Mouse (Mus musculus) forebrain, embryonic 11.5 days (tissue): ENCODE measurements around the gene Edn2. TPM values are rescaled to one million over a fixed set of nuclear protein-coding genes. Genes with fewer than 3 reads are reported as not detected.

Experiments used
- ATAC-seq: fragments of 200-750 bp; cut with Nextera tagmentation; replicated peaks from 2 replicates; pipeline ENCODE4 v1.8.0; 2017; ENCODE audit warnings: moderate TSS enrichment; ENCODE audit not compliant: low FRiP score
- DNase-seq: peaks from one replicate; pipeline ENCODE4 v3.0.0-alpha.2; 2017; ENCODE audit warnings: low spot score
- H3K27ac ChIP-seq: fragments of 300-500 bp; sonication (generic); 2 replicates; pipeline ENCODE4 v1.5.1; 2014; ENCODE audit warnings: low read depth, low read length
- H3K27me3 ChIP-seq: fragments of 300-500 bp; sonication (generic); 2 replicates; pipeline ENCODE4 v1.6.1; 2014; ENCODE audit warnings: mild to moderate bottlenecking, low read length, mixed read lengths; ENCODE audit not compliant: control insufficient read depth, insufficient read depth
- H3K36me3 ChIP-seq: fragments of 300-500 bp; sonication (generic); 2 replicates; pipeline ENCODE4 v1.6.1; 2014; ENCODE audit warnings: mild to moderate bottlenecking, low read length, moderate library complexity, mixed read lengths; ENCODE audit not compliant: control insufficient read depth, insufficient read depth
- H3K4me1 ChIP-seq: fragments of 300-500 bp; sonication (generic); replicated peaks from 2 replicates; pipeline ENCODE4 v1.6.1; 2014; ENCODE audit warnings: low read length, mixed read lengths; ENCODE audit not compliant: control insufficient read depth, insufficient read depth
- H3K4me2 ChIP-seq: fragments of 300-500 bp; sonication (generic); 2 replicates; pipeline ENCODE4 v1.6.1; 2014; ENCODE audit warnings: low read depth, mild to moderate bottlenecking, low read length, moderate library complexity, mixed read lengths; ENCODE audit not compliant: severe bottlenecking
- H3K4me3 ChIP-seq: fragments of 300-500 bp; sonication (generic); 2 replicates; pipeline ENCODE4 v1.5.1; 2014; ENCODE audit warnings: low read depth, low read length
- H3K9ac ChIP-seq: fragments of 300-500 bp; sonication (generic); 2 replicates; pipeline ENCODE4 v1.6.1; 2014; ENCODE audit warnings: low read length
- H3K9me3 ChIP-seq: fragments of 300-500 bp; sonication (generic); 2 replicates; pipeline ENCODE4 v1.6.1; 2016; ENCODE audit warnings: low read length, mixed read lengths; ENCODE audit not compliant: control insufficient read depth
- WGBS: fragments of 180-500 bp; shearing (Covaris S2); extraction: QIAGEN DNeasy Blood & Tissue Kit; methylation state at CpG from one replicate; pipeline ENCODE4 v1.1.7; 2014; 5-methylcytosine and 5-hydroxymethylcytosine counted together
- polyA plus RNA-seq: library from polyadenylated mRNA; unstranded; fragments of >200 nt; fragmentation: Nextera tagmentation; extraction: Ambion mirVana; gene quantifications from 2 replicates; pipeline ENCODE4 v1.2.1, GENCODE M21; 2014

Gene Edn2
- polyA plus RNA-seq, 1 experiment from 2014 or later, result not detected

DNA sequence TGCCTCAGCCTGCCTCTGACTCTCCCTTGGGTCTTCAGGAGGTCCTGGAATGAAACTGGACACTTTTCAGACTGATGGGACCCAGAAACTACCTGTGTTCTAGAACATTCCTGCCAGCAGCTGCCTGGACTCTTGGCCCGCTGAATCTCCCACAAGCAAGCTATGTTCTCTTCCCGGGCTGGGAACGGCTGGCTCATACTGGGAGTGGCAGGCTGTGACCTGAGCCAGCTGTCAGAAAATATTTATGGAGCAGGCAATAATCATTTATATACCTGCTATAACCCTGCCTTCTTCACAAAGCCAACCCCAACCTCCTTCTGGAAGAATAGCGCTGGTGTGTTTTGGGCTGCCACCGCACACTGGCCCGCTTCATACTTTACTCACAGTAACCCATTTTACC lies 6.8 kb downstream of the Edn2 start:
- no peak overlapping the region for H3K4me2 ChIP-seq
- H3K4me3 ChIP-seq, result no peak overlapping the region
- H3K9me3 ChIP-seq, result no peaks in the 10 kb centered on the region
- H3K9ac ChIP-seq, result no peak overlapping the region
- no peaks in the 10 kb centered on the region for H3K27me3 ChIP-seq
- peaks cover 5% of the 10 kb centered on the region for H3K4me1 ChIP-seq
- no peak for DNase-seq
- ATAC-seq, result no peak
- no peaks in the 10 kb centered on the region for H3K36me3 ChIP-seq
- no peak overlapping the region for H3K27ac ChIP-seq
- 97% methylated on average over 6 of the region's 6 CpGs for WGBS

DNA sequence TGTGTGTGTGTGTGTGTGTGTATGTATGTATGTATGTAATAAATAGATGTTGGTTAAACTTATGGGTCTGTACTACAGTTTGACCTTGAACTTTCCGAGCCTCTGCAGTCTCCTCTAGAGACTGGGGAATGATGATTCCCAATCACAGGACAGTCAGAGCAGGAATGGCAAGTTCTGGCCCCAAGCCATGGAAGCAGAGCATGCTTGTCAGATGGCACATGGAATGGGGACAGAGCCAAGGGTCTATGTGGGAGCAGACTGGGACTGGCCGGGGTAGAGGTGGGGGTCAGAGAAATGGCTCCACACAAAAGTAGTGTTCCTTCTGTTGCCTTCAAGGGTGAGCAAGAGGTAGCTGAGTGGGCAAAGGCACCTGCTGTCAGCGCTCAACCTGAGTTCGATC lies 7.3 kb downstream of the Edn2 start:
- no peak for DNase-seq
- H3K4me2 ChIP-seq, result no peak overlapping the region
- peaks cover 5% of the 10 kb centered on the region for H3K4me1 ChIP-seq
- no peak for ATAC-seq
- no peak overlapping the region for H3K9ac ChIP-seq
- H3K36me3 ChIP-seq, result no peaks in the 10 kb centered on the region
- H3K27me3 ChIP-seq, result no peaks in the 10 kb centered on the region
- no peak overlapping the region for H3K4me3 ChIP-seq
- no peak overlapping the region for H3K27ac ChIP-seq
- WGBS, result 94% methylated on average over 4 of the region's 4 CpGs
- no peaks in the 10 kb centered on the region for H3K9me3 ChIP-seq

DNA sequence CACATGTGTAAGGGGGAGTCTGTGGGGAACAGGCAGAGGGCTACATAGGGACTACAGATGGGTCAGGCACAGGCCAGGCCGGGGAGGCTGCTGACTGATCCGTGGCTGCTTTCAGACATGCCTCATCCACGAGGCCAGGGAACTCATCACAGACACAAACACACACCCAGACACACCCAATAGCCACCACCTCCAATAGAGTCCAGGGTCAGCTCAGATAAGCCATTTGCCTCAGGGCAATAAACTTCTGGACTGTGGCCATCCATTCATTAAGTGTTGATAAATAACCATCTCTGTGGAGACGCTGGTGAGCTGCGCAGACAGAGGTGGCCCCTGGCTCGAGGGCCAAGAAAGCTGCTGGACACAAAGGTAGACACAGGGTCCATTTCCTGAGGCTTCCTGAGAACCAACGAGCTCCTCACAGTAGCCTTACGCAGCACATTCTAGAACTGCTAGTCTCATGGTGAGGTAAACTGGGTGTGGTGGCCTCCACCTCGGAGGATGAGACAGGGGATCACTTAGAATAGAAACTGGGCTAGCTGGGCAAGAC lies 9.5 kb downstream of the Edn2 start:
- H3K27ac ChIP-seq, result no peak overlapping the region

DNA sequence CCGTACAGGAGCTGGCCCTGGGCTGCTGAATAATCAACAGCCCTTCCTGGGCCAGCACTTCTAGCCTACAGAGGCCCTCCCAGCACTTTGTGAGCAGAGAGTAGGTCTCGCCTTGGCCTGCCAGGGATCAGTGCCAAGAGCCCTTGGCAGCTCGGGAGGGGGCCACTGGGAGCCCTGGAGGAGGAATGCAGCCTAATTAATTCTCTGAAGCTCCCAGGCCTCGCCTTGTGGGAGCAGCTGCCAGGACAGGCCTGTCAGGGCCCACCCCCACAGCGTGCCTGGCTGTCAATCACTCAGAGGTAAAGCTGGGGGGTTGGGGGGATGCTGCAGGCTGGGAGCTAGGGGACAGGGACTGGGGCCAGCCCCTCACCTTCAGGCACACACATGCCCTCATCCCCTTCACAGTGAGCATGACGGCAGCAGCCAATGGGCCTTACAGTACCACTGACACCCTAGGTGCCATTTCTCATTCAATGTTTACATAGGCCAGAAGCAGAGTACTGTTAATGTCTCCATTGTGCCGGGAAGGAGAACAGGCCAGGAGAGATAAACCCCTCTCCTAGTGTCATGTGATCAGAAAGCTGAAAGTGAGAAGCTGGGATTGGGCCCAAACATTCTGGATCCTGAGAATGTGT lies 11.2 kb downstream of the Edn2 start:
- Histone ChIP-seq H3K9me3 (no peaks in the 10 kb centered on the region), H3K4me3 (no peak overlapping the region), H3K4me1 (peaks cover 5% of the 10 kb centered on the region), H3K27me3 (no peaks in the 10 kb centered on the region), H3K4me2 (no peak overlapping the region), H3K36me3 (no peaks in the 10 kb centered on the region), H3K27ac (no peak overlapping the region; the same call in 1 of the 2 replicates), H3K9ac (no peak overlapping the region)
- WGBS, result 23% methylated on average over 7 of the region's 7 CpGs
- peak; percentile 71 for ATAC-seq
- DNase-seq, result no peak

More for the DNA sequence above, 9.5 kb downstream of the Edn2 start:
- no peak for DNase-seq
- H3K4me3 ChIP-seq, result no peak overlapping the region
- H3K27me3 ChIP-seq, result no peaks in the 10 kb centered on the region
- no peak overlapping the region for H3K4me2 ChIP-seq
- H3K9ac ChIP-seq, result no peak overlapping the region
- H3K9me3 ChIP-seq, result no peaks in the 10 kb centered on the region
- H3K4me1 ChIP-seq, result peaks cover 5% of the 10 kb centered on the region
- 67% methylated on average over 9 of the region's 9 CpGs for WGBS
- H3K36me3 ChIP-seq, result no peaks in the 10 kb centered on the region
- ATAC-seq, result no peak

DNA sequence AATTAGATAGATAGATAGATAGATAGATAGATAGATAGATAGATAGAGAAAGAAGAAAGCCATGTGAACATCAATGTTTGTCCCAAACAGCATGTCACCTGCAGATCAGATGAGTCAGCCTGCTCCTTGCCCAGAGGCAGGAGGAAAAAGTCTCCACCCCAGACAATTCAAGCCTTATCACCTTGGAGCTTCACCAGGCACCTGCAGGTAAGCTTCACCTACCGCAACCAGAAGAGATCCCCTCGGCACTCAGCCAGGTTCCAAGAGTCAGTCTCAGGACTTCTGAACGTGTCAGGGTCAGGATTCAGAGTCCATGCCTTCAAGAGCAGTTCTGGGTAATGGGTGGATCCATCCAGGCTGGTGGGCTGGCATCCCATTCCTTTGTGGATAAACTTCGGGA lies 18.1 kb downstream of the Edn2 start:
- no peaks in the 10 kb centered on the region for H3K4me1 ChIP-seq
- no peak overlapping the region for H3K4me3 ChIP-seq
- WGBS, result 73% methylated on average over 4 of the region's 4 CpGs
- H3K9me3 ChIP-seq, result no peaks in the 10 kb centered on the region
- DNase-seq (no peak), ATAC-seq (no peak)
- H3K36me3 ChIP-seq, result no peaks in the 10 kb centered on the region
- no peak overlapping the region for H3K27ac ChIP-seq
- H3K27me3 ChIP-seq, result no peaks in the 10 kb centered on the region
- H3K4me2 ChIP-seq, result no peak overlapping the region
- H3K9ac ChIP-seq, result no peak overlapping the region

DNA sequence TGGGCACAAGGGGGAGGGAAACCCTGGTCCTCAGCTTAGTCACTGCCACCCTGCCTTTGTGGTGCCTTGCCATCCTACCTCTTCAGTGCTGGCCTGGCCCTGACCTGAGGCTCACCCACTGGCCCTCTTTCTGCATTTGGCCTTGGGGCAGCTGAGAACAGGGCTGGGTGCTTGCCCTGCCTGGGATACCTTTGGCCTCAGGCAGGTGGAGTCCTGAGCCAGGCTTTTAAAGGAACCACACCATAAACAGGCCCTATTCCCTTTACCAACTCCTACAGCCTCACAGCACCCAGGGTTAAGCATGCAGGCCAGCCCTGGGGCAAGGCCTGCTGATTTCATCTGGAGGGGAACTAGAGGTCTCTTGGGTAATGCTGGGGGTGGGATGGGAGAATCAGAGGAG lies 19.5 kb downstream of the Edn2 start:
- H3K9ac ChIP-seq, result no peak overlapping the region
- no peaks in the 10 kb centered on the region for H3K27me3 ChIP-seq
- H3K36me3 ChIP-seq, result no peaks in the 10 kb centered on the region
- DNase-seq (no peak), ATAC-seq (no peak)
- H3K4me3 ChIP-seq, result no peak overlapping the region
- H3K27ac ChIP-seq, result no peak overlapping the region
- H3K4me1 ChIP-seq, result no peaks in the 10 kb centered on the region; the same call in 1 of the 2 replicates
- no peaks in the 10 kb centered on the region for H3K9me3 ChIP-seq
- H3K4me2 ChIP-seq, result no peak overlapping the region

DNA sequence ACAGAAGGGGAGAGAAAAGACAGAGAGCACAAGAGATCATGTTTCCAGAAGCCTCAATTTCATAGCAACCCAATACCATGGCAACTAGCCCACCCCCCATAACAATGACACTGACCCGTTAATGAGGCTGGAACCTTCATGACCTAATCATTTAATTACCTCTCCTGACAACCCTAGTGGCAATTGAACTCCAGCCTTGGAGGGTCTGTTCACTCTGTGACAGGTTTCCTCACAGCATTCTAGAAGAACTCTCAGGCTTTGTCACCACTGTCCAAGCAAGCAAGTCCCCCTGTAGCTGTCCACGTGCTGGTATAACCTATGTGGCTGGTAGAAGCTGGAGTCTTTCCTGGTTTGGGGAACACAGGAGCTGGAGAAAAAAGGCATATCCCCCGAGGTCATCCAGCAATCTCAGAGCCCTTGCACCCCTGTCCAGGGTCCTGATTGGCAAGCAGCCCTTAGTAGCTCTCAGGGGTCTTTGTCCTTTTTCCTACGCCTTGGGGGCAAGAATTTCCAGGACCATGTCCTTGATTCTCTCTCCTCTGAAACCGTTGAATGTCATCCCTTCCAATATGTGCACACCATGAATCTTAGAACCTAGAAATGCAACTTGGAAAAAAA lies 23.5 kb downstream of the Edn2 start:
- Histone ChIP-seq H3K9ac (no peak overlapping the region), H3K36me3 (no peaks in the 10 kb centered on the region), H3K4me2 (no peak overlapping the region), H3K27me3 (no peaks in the 10 kb centered on the region), H3K4me1 (peaks cover 3% of the 10 kb centered on the region; the same call in 1 of the 2 replicates), H3K9me3 (no peaks in the 10 kb centered on the region), H3K4me3 (no peak overlapping the region), H3K27ac (no peak overlapping the region)
- peak; percentile 62 for DNase-seq
- 13% methylated on average over 5 of the region's 5 CpGs for WGBS
- ATAC-seq, result peak; percentile 64; the same call in 1 of the 2 replicates

DNA sequence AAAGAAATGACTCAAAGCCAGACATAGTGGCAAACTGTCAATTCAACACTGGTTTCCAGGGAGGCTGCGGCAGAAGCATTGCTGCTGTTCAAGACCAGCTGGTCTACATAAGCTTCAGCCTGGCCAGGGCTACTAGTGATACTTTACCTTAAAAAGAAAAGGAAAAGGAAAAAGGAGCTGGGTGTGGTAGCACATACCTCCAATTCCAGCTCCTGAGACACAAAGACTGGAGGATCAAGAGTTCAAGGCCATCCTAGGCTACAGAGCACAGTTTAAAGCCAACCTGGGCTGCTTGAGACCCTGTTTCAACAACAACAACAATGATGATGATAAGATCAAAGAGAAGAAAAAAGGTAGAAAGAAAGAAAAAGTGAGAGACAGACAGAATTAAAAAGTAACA lies 25.4 kb downstream of the Edn2 start:
- Histone ChIP-seq H3K4me3 (no peak overlapping the region), H3K27ac (no peak overlapping the region), H3K27me3 (no peaks in the 10 kb centered on the region), H3K36me3 (no peaks in the 10 kb centered on the region), H3K4me1 (peaks cover 3% of the 10 kb centered on the region; the same call in 1 of the 2 replicates), H3K9ac (no peak overlapping the region), H3K9me3 (no peaks in the 10 kb centered on the region), H3K4me2 (no peak overlapping the region)
- ATAC-seq (no peak), DNase-seq (no peak)
- WGBS, result 91% methylated on average over 1 of the region's 1 CpGs

DNA sequence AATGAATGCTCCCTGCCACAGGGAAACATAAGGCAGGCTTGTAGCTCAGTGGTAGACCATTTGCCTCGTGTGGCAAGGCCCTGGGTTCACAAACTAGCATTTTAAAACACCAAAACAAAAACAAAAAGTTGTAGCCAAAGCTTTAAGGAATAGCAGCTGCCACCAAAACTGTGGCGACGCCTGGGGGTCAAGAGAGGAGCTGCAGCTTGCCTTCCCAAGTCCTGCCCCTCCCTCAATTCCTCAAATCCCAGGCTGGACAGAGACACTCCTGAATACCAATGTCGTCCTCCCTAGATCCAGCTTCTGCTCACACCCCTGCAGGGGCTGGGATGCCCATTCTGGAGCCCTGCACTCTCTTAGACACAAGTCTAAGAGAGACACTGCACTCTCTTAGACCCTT lies 25.9 kb downstream of the Edn2 start:
- DNase-seq (peak; percentile 59), ATAC-seq (no peak)
- H3K9ac ChIP-seq, result no peak overlapping the region
- 9% methylated on average over 4 of the region's 4 CpGs for WGBS
- H3K4me1 ChIP-seq, result peaks cover 3% of the 10 kb centered on the region; the same call in 1 of the 2 replicates
- no peaks in the 10 kb centered on the region for H3K9me3 ChIP-seq
- no peak overlapping the region for H3K4me2 ChIP-seq
- H3K4me3 ChIP-seq, result no peak overlapping the region
- H3K27me3 ChIP-seq, result no peaks in the 10 kb centered on the region
- no peaks in the 10 kb centered on the region for H3K36me3 ChIP-seq
- no peak overlapping the region for H3K27ac ChIP-seq
